Mouse (Mus musculus) layer of hippocampus, postnatal 36 days (tissue): ENCODE measurements around the gene Sec14l2. TPM values are rescaled to one million over a fixed set of nuclear protein-coding genes. Genes with fewer than 3 reads are reported as not detected.
A peak's percentile ranks its signal among the peaks of the same experiment; 100 is the strongest.

Source experiments
- DNase-seq, 2 experiments: peaks; one replicate each; pipeline ENCODE4 v3.0.0; 2022
- total RNA-seq, 2 experiments: library from RNA; stranded (reverse); gene quantifications; 2 replicates each; pipeline ENCODE4 v1.2.3; 2021

Gene Sec14l2
- 10 to 100 TPM; 52.5 to 57.4 TPM for total RNA-seq

DNA sequence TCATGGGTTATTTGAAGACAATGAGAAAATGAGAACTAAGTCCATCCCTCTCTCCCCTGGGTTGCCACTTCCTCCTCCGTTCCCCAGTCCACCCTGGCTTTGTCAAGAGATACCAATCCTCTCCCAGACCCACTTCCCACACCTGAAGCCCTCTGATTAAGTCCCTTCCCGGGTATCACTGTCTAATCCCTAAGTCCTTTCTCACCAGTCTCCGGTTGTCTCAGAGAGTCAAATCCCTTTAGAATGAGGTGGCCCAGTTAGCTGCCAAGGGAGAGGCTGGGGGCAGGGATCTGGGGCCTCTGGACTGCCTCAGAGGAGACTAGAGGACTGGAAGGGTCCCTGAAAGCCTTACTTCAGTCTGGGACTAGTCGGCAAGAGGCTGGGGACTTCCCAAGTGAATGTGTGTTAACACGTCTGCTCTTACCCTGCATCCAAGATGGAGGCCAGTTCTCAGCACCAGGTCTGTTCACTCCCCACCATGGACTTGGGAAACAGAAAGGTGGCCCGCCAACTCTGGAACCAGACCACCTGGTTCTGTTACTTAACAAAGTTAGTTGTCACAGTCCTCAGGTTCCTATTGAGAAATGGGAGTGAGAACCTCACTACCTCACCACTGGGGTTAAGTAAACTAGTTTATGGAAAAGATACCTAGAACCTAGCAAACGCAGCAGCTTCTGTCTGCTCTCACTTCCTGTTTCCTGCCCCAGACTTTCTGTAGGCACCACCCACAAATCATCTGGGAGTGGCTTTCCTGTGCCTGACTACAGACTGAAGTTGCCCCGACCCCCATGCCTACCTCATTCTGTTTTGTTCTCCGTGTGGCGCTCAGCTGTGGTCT is at the start of gene Sec14l2:
Gene Sec14l2 (minus strand): TSS at position 674 of the 838 bp plus-strand sequence.
- DNase-seq = no peak

DNA sequence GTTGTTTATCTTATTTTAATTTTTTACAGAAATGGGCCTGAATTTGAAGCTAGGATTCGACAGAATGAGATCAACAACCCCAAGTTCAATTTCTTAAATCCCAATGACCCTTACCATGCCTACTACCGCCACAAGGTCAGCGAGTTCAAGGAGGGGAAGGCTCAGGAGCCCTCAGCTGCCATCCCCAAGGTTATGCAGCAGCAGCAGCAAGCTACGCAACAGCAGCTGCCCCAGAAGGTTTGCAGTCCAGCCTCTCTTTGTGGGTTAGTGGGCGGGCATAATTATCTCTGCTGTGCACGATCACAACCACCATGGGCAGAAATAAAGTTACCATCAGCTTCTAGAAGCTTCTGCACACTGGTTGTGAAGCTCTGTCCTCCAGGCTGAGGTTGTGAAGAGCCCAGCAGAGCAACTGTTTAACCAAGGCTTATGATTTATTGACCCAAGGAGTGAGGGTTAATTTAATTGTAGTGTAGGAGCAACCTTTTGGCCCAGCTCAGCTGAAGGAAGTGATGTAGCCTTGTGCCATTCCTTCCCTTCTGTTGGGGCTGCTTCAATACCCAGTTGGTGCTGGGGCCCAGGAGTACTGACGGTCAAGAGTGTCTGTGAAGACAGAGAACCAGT is 43.4 kb upstream of the Sec14l2 start:
- no peak for DNase-seq

DNA sequence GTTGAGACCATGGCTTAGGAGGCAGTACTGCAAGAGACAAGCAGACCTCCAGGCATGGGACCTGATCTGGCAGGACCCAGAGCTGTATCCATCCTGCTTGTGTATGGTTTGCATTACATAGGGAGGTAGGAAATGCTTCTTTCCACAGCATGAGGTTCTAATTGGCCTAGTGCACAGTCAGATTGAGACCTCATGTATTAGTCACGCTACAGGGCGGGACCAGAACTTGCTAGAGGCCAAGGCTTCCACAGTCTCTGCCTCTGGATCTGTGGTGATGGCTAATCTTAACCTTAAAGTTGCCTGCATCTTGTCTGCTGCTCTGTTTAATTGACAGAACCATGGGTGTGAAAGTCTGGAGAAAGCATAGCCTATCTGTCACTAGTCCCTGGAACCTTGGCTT is 41.5 kb upstream of the Sec14l2 start:
- DNase-seq = no peak

DNA sequence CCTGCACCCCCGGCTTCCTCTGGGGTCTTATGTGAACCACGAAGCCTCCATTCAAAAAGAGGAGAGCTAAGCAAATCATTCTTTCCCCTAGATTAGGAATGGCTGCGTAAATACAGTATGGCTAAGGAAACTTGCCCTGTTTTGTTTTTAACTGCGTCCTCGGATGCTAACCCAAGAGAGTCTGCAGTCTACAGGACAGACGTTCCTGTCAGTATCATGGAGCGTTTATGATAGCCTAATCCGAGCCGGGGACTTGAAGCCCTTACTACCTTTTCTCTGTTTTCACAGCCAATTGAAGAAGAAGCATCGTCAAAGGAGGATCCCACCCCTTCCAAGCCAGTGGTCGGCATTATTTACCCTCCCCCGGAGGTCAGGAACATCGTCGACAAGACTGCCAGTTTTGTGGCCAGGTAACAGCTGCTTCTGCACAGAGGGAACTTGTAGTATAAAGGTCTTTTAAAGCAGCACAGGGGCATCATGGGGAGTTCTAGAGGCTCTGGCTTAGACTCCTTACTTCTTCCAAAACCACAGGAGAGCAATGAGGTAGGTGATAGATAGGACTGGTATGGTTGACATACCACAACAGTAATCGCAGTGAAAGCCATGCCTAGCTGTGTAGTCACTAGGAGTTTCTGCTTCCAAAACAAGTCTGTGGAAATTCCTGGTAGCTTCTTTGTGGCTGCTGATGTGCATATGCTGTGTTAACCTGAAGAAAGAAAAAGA is 37.7 kb upstream of the Sec14l2 start:
- DNase-seq = no peak

DNA sequence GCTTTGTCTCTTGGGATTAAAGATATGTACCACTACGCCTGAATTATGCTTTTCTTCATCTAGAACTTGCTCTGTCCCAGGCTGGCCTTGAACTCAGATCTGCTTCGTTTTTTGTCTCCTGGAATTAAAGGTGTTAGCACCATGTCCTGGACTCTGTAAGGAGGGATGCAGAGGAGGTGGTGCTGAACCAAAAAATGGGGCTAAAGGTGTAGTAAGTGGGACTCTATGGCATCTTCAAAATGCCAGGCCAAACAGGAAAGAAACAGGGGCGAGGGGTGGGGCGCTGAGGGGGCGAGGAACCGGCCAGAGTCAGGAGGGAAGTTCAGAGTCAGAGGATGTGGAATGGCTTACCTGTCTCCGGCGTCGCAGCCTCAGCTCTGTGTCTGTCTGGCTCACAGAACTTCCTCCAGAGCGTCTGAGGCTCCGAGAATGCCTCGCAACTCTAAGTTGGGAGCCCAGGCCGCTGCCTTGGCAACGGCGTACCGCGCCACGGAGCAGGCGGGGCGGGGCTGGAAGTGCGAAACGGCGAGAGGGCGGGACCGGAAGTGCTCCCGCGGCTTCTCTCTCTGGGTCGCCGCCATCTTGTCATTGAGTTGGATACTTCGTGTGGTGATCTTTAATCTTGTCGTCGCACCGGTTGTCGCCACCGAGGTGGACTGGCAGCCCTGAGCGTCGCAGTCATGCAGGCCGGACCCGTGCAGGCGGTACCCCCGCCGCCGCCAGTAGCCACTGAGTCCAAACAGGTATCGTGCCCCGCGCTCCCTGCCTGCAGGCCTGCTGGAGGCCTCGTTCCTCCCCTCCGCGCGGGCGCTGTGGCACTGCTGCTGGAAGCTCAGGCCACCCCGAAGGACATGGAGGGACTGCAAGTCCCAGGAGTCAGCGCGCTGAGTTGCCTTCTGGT is 36.8 kb upstream of the Sec14l2 start, which contains the start of the genes Ccdc157 and Sf3a1:
Gene Ccdc157 (minus strand): TSS at position 486 of the 901 bp plus-strand sequence.
Gene Sf3a1 (plus strand): TSS at position 543 of the 901 bp plus-strand sequence.
- DNase-seq = peak; percentile 92 to 93

DNA sequence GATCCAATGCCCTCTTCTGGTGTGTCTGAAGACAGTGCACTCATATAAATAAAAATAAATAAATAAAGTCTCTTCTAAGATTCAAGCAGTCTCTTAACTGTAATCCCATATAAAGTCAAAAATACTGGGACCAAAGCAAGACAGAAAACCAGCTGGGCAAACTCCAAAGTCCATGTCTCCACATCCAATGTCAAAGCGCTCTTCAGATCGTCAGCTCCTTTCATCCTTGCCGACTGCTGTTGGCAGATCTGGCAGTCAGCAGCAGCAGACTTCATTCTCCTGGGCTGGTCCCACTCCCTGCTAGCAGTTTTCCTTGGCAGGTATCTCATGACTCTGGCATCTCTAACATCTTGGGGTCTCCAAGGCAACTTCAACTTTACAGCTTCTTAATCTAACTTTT is 35.5 kb upstream of the Sec14l2 start:
- DNase-seq = no peak

DNA sequence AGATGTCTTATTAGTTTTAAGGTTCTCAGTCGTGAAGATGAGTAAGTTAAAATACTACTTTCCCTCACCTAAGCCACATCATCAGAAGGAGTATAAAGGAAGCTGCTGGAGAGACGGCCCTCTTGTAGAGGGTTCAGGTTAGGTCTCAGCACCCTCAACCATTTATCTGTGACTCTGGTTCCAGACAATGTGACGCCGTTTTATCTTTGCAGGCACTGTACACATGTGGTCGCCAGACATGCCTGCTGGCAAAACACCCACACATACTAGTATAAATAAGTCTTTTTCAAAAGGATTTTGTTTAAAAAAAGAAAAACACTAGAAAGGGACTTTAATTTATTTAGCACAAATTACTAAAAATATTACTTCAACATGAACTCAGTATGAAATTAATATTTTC is 32.4 kb upstream of the Sec14l2 start:
- DNase-seq = no peak

DNA sequence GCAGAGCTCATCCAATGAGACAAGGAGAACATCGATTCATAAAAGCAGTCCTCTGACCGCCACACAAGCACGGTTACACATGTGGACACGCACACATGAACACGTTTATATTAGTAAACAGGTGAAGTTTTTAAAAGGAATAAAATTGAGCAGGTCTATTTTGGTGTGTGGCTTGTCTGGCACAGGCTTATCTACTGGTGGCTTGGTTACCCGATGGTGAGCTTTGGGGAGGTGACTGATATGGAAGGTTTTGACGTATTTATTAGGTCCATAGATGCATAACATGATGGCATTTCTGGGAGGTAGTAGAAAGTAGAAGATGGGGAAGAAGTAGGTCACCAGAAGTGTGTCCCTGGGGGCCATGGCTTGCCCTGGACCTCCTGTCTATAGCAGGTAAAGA is 30.5 kb upstream of the Sec14l2 start:
- DNase-seq = no peak

DNA sequence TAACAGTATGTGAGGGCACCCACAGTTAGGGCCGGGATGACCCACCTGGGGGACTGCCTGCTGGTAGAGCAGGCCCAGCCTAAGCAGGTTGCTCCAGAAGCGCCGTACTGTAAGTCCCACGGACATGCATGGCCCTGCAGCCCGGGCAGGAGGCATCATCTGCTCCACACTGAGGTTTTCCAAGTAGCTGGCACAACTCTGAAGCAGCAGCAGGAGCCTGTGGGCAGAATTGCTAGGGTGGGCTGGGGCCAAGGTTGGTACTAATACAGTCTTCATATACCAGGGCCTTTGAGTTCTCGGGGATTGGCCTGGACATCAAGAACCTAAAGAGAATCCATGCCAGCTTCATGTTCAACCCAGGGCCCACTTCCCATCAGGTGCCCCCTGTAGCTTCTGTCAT is 26.7 kb upstream of the Sec14l2 start:
- no peak for DNase-seq

DNA sequence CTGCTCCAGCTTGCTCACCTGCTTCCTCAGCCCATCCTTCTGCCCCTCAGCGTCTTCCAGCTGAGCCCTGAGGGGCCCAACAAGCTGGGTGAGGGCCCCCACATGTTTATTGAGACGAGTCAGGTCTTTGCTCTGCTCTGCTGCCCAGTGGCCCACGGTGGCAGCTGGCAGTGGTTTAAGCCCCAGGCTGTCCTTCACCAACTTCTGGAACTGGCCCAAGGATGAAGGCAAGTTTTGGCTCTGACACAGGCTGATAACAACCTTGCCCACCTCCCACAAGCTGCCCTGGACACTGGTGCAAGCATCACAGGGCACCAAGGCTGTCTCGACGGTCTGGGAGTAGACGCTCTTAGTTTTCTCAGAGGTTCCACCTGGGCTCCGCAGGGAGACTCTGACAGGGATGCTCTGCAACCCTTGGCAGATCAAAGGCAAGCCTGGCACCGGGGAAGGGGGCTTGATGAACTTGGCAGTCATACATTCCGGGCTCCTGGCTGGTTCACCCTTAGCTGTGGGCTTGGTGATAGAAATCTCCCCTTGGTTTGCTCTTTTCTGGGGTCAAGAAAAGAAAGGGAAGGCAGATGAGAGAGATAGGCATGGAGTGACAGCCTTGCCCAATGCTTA is 25.4 kb upstream of the Sec14l2 start:
- DNase-seq = no peak

DNA sequence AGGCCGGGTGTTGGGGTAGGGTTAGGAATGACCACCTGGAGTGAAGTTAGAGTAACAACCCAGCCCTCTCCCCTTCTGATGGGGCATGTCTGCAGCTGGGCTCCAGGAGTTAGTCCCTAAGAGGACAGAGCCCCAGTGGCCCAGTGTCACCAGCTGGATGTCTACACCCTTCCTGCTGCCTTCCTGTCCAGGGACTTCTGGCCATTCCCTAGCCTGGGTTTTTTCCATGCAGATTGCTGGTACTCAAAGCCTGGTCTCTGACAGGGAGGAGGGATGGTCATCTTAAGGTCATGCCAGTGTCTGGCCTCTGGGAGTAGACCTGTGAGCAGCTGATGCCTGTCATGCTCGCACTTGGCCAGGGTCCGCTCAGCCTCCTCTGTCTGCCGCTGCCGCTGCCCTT is 24.9 kb upstream of the Sec14l2 start:
- DNase-seq = no peak

DNA sequence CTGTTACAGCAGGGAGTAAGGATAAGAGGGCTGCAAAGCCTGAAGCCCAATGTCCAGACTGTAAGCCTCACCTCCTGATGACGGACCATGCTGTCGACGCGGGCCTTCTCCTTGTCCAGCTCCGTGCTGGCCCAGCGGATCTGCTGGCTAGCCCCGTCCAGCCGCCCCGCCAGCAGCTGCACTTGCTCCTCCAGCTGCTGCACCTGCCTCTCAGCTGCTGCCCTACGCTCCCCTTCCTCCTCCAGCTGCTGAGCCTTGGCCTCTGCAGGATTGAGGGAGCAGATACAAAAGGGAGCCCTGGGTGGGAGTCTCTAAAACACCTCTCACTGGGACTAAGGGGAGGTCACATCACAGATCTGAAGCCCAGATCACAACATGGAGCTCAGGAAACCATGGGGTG is 23.9 kb upstream of the Sec14l2 start:
- no peak for DNase-seq

DNA sequence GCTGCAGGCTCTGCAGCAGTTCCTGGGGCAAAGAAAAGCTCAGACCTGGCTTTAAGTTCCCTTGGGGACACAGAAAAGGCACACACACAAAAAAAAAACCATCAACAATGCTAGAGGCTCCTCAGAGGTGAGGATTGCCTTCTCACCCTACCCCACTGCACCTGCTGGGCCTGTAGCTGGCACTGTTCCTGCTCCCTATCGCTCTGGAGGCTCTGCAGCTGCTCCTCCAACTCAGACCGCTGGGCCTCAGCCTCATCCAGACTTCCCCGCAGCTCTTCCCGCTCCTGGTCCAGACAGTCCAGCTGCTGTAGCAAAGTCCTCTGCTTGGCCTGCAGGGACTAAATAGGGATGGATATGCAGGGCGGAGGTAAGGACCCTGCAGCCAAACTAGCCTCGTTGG is 23.2 kb upstream of the Sec14l2 start:
- no peak for DNase-seq

DNA sequence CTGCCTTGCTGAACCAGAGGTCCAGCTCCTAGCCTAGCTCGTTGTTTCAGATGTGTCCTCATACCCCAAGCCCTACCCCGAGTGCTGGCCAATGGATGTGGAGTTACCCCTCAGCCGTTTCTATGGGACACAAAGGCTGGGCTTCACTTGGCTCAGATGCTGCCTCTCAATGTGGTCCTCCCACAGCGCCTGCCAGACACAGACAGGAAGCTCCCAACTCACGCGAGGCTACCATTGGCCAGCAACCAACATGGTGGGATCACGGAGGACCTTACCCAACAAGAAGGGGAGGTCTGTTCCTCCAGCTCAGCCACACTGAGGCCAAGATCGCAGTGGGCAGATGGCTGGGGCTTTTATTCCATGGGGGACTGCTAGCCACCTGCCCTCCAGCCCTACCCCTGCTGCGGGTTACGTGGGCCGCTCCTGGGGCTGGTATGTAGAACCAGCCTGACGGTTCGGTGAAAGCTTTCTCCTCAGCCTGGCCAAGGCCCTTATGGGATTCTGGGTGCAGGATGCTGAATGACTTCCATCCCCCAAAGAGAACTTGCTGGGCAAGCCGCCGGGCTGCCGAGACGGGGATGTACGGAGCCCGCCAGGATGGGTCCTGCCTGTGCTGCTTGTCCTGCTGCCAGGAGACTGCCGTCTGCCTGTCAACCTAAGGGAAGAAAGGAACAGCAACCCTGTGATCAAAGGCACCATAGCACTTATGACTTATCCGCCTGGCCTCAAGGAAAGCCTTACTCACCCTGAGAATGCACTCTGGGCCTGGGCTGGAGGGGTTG is 20.3 kb upstream of the Sec14l2 start:
- DNase-seq = no peak

DNA sequence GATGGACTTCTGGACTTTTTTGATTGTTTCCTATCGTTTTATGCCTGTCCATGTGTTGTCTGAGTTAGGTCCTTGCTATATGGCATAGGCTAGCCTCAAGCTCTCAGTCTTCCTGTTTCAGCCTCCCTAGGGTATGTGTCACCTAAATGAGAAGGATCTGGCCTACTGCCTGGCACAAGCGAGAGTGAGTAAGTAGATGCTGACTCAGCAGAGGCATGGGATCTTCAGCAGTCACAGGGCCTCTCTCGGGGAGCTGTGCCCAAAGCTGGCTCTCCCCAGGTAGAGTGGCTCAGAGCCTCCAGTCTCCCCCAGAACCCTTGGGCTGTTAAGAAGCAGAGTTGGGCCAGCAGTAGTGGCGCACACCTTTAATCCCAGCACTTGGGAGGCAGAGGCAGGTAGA is 19.1 kb upstream of the Sec14l2 start:
- DNase-seq = no peak

DNA sequence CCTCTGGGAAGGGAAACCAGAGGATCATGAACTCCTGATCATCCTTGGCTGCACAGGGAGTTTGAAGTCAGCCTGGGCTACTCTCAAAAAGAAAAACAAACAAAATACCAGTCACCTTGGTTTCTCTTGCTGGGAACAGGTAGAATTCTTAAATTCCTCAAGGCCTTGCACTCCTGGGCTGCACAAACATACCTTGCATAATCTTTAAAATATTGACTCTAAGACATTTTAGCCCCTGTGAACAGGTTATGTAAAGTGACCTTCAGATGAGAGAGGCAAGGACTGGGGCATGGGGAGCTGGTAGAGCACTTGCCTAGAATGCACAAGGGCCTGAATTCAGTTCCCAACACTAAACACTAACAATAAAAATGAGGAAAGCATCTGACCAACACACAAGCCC is 18.3 kb upstream of the Sec14l2 start:
- DNase-seq = no peak

DNA sequence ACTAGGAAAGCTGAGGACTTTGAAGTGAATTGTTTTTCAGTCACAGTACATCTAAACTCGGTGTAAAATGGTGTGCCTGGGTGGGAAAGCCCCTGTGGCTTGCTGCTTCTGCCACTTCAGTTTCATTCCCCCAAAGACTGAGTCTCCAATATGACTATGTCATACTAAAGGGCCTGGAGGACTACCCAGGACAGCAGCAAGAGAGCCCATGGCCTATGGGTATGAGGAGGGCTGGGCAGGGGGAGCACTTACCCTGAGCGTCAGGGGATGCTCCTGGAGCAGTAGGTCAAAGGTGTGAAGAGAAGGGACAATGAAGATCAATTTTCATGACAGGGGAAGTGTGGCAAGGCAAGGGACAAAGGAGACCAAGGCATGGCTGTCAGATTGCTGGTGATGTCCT is 15.7 kb upstream of the Sec14l2 start:
- DNase-seq = no peak

DNA sequence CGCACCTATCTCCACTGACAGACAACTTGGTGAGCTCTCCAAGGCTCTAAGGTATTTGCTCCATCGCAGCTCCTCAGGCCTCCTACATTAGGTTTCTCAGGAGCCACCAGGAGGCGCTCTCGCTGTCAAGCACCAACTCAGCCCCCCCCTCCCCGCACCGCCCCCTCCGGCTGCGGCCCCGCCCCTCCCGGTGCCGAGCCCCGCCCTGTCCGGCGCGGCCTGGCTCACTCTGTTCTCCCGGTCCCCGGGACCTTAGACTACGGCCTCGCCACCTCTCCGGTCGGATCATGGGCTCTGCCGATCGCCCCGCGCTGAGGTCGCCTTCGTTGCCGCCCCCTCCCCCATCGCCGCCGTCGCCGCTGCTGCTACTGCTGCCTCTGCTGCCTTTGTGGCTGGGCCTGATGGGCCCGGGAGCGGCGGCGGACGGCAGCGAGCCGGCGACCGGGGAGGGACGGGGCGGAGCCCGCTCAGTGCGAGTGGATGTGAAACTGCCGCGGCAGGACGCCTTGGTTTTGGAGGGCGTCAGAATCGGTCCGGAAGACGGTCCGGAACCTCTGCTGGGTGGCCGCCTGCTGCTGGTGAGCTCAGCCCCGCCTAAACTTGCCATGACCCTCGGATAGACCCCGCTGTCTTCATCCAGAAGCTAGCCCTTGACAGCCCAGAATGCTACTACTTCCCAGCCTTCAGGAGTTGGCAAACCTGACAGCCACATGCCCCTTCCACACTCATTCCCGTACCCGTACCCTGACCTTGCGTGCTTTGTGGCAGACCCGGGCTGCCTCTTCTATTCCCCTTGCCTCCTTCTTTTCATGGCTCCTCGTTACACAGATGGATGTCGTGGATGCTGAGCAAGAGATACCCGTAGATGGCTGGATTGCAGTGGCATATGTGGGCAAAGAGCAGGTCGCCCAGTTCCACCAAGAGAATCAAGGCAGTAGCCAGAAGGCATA is 12.0 kb upstream of the Sec14l2 start, which contains the start of gene Rnf215:
Gene Rnf215 (plus strand): TSS at position 217 of the 950 bp plus-strand sequence.
- peak; percentile 84 to 85 for DNase-seq

DNA sequence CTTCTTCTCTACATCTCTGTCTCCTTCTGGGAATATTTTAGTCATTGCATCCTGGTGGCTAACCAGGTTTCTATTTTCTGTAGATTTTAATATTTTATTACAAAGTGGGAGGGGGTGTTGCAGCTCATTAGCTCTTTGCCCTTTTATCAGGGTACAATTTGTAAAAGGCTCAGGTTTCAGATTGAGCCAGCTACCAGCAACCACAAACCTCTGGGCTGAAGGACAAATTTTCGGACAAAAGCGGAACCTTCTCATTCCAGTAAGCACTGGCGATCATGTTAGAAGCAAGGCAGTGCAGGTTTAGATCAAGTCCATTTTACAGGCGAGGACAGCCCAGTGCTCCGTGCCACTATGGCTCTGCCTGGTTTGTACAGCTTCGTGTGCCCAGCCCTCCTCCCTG is 11.2 kb upstream of the Sec14l2 start:
- no peak for DNase-seq

DNA sequence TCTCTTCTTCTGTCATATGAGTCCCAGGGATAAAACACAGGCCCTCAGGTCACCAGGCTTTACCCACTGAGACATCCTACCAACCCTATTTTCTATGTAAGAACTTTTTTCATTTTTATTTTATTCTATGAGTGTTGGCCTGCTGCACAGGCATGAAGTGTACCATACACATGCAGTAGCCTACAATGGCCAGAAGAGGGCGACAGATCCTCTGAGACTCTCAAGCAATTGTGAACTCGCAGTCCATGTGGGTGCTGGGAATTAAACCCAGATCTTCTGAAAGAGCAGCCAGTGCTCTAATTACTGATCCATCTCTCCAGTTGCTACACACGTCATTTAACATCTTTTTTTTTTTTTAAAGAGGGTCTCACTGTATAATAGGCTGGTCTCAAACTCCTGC is 10.2 kb upstream of the Sec14l2 start:
- no peak for DNase-seq
